Mouse (Mus musculus): ENCODE data around the gene Parp2. TPM values are rescaled to one million over a fixed set of nuclear protein-coding genes. Genes with fewer than 3 reads are reported as not detected.
A peak's percentile ranks its signal among the peaks of the same experiment; 100 is the strongest.

The Parp2 gene
- polyA plus RNA-seq (2014; fragmentation: Nextera tagmentation; extraction: Ambion mirVana): 76.7 and 77.5 TPM in 2 replicates

GRCm38 (mm10) chr14:50807487-50808072, at the start of gene Parp2, which contains the start of gene Ccnb1ip1:
TSS of gene Parp2 (plus strand) at chr14:50807841.
TSS of gene Ccnb1ip1 (minus strand) at chr14:50807732.
- Histone ChIP-seq H3K4me1 (replicated peaks; ENCODE audit: control insufficient read depth, insufficient read depth, low read length) (no peaks in the 10 kb centered on the region; the same call in 1 of the 2 replicates), H3K4me3 (ENCODE audit: low read depth, low read length) (peak within 1 kb of the TSS; percentile 68), H3K9me3 (ENCODE audit: control insufficient read depth, low read length) (no peaks in the 10 kb centered on the region), H3K27me3 (replicated peaks; ENCODE audit: control insufficient read depth, insufficient read depth, low read length) (no peaks in the 10 kb centered on the region), H3K27ac (ENCODE audit: low read depth, low read length) (peak within 1 kb of the TSS; percentile 82), H3K36me3 (ENCODE audit: control insufficient read depth, insufficient read depth, low read length) (no peaks in the 10 kb centered on the region), H3K4me2 (peak within 1 kb of the TSS; percentile 72), H3K9ac (ENCODE audit: low read depth, low read length) (peak within 1 kb of the TSS; percentile 81)
- ATAC-seq (replicated peaks; ENCODE audit: low FRiP score) (peak; percentile 100), DNase-seq (ENCODE audit: low spot score) (peak; percentile 97)
- under 1% methylated on average over 42 of the region's 42 CpGs for WGBS

DNA sequence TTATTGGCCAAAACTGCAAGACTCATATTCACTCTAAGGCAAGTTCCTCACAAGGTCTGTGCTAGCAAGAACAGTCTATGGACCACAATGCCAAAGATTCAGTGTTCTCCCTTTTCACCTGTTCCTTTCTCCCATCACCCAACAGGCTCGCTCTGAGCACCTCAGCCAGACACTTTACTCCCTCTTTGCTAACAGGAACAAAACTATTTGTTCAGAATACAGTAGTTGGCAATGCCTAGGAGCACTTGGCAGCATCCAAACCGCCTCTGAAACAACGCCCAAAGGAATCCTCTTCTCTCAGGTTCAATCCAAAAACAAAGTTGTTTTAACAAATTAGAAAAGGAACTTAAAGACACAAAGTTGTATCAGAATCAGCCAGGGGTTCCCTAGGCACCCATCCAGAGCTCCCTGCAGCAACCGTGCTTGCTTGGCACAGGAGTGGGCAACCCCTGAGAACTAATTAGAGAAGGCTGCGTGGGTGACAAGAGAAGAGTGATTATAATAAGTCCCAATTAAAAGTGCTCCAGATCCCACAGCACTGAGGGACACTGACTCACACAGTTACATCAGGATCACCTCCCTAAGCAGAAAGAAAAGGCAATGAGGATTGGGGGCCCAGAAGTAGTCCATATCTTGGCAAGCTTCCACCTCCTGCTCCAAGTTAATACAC, 49.1 kb upstream of the Parp2 start:
- no peaks in the 10 kb centered on the region for H3K9me3 ChIP-seq (ENCODE audit: control insufficient read depth, low read length)
- 70% methylated on average over 5 of the region's 5 CpGs for WGBS
- H3K4me2 ChIP-seq: no peak overlapping the region
- H3K27ac ChIP-seq (ENCODE audit: low read depth, low read length): no peak overlapping the region
- DNase-seq (ENCODE audit: low spot score) (no peak), ATAC-seq (replicated peaks; ENCODE audit: low FRiP score) (no peak)
- H3K27me3 ChIP-seq (replicated peaks; ENCODE audit: control insufficient read depth, insufficient read depth, low read length): no peaks in the 10 kb centered on the region
- no peak overlapping the region for H3K9ac ChIP-seq (ENCODE audit: low read depth, low read length)
- no peaks in the 10 kb centered on the region for H3K36me3 ChIP-seq (ENCODE audit: control insufficient read depth, insufficient read depth, low read length)
- H3K4me3 ChIP-seq (ENCODE audit: low read depth, low read length): no peak overlapping the region
- no peaks in the 10 kb centered on the region for H3K4me1 ChIP-seq (replicated peaks; ENCODE audit: control insufficient read depth, insufficient read depth, low read length)

GRCm38 (mm10) chr14:50765736-50766135, 41.9 kb upstream of the Parp2 start:
- DNase-seq (ENCODE audit: low spot score): no peak
- no peak overlapping the region for H3K27ac ChIP-seq (ENCODE audit: low read depth, low read length)
- H3K27me3 ChIP-seq (replicated peaks; ENCODE audit: control insufficient read depth, insufficient read depth, low read length): no peaks in the 10 kb centered on the region
- no peak for ATAC-seq (replicated peaks; ENCODE audit: low FRiP score)
- peaks cover 4% of the 10 kb centered on the region; the same call in 1 of the 2 replicates for H3K36me3 ChIP-seq (ENCODE audit: control insufficient read depth, insufficient read depth, low read length)
- H3K4me1 ChIP-seq (replicated peaks; ENCODE audit: control insufficient read depth, insufficient read depth, low read length): no peaks in the 10 kb centered on the region
- H3K4me2 ChIP-seq: no peak overlapping the region
- H3K9ac ChIP-seq (ENCODE audit: low read depth, low read length): no peak overlapping the region
- no peak overlapping the region for H3K4me3 ChIP-seq (ENCODE audit: low read depth, low read length)
- WGBS: 91% methylated on average over 6 of the region's 6 CpGs
- H3K9me3 ChIP-seq (ENCODE audit: control insufficient read depth, low read length): no peaks in the 10 kb centered on the region

DNA sequence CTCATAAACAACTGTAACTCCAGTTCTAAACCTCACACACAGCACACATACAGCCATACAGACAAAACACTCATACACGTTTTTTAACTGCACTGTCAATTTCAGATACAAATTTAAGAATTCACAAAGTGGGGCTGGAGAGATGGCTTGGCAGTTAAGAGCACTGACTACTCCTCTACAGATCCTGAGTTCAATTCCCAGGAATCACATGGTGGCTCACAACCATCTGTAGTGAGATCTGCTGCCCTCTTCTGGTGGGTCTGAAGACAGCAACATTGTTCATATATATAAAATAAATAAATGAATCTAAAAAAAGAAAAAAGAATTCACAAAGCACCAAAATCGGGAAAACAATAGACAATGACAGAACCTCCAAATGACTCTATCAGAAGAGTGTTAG, 36.3 kb upstream of the Parp2 start:
- DNase-seq (ENCODE audit: low spot score) (no peak), ATAC-seq (replicated peaks; ENCODE audit: low FRiP score) (no peak)
- Histone ChIP-seq H3K27ac (ENCODE audit: low read depth, low read length) (no peak overlapping the region), H3K4me3 (ENCODE audit: low read depth, low read length) (no peak overlapping the region), H3K27me3 (replicated peaks; ENCODE audit: control insufficient read depth, insufficient read depth, low read length) (no peaks in the 10 kb centered on the region), H3K4me2 (no peak overlapping the region), H3K9me3 (ENCODE audit: control insufficient read depth, low read length) (no peaks in the 10 kb centered on the region), H3K4me1 (replicated peaks; ENCODE audit: control insufficient read depth, insufficient read depth, low read length) (no peaks in the 10 kb centered on the region), H3K9ac (ENCODE audit: low read depth, low read length) (no peak overlapping the region), H3K36me3 (ENCODE audit: control insufficient read depth, insufficient read depth, low read length) (peaks cover 19% of the 10 kb centered on the region)
- 70% methylated on average over 2 of the region's 2 CpGs for WGBS

GRCm38 (mm10) chr14:50782166-50782565, 25.5 kb upstream of the Parp2 start:
- no peaks in the 10 kb centered on the region for H3K27me3 ChIP-seq (replicated peaks; ENCODE audit: control insufficient read depth, insufficient read depth, low read length)
- H3K4me1 ChIP-seq (replicated peaks; ENCODE audit: control insufficient read depth, insufficient read depth, low read length): peaks cover 5% of the 10 kb centered on the region; the same call in 1 of the 2 replicates
- no peak overlapping the region for H3K4me3 ChIP-seq (ENCODE audit: low read depth, low read length)
- DNase-seq (ENCODE audit: low spot score): no peak
- H3K4me2 ChIP-seq: no peak overlapping the region
- no peaks in the 10 kb centered on the region for H3K9me3 ChIP-seq (ENCODE audit: control insufficient read depth, low read length)
- WGBS: 76% methylated on average over 3 of the region's 3 CpGs
- peaks cover 12% of the 10 kb centered on the region for H3K36me3 ChIP-seq (ENCODE audit: control insufficient read depth, insufficient read depth, low read length)
- no peak for ATAC-seq (replicated peaks; ENCODE audit: low FRiP score)
- H3K9ac ChIP-seq (ENCODE audit: low read depth, low read length): no peak overlapping the region
- H3K27ac ChIP-seq (ENCODE audit: low read depth, low read length): no peak overlapping the region

DNA sequence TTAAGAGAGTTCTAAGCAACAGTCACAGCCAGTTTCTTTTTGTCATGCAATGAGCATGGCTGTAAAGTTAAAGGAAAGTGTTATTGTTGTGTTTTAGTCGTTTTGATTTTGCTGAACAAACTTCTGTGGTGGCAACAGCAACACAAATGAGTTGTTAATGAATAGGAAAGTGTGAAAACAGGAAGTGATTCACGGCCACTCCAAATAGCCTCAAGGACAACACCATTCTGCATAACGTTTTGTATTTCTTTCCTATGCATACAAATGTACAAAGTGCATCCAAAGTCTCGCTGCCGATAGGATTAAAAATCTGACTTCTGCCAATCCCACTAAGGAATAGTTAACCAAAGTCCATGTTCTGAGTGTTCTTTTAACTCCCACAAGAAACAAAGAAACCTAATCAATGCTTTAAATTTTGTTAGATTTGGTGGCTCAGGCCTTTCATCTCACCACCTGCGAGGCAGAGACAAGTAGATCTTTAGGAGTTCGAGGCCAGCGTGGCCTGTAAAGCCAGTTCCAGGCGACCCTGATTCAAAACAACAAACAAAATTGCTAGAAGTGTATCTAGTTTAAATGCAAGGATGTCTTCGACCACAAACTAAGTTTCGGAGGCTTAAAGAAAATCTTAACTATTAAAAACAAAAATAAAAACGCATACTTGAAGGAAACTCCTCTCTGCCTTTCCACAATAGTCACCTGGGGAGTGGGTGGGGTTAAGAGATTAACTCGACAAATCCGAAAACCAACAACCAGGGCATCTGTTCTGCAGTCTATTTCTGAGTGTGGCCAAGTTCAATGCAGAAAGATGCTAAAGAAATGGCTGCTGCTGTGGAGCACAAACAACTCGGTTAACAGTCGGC, 23.0 kb upstream of the Parp2 start:
- Histone ChIP-seq H3K4me1 (replicated peaks; ENCODE audit: control insufficient read depth, insufficient read depth, low read length) (peaks cover 5% of the 10 kb centered on the region; the same call in 1 of the 2 replicates), H3K9me3 (ENCODE audit: control insufficient read depth, low read length) (no peaks in the 10 kb centered on the region), H3K9ac (ENCODE audit: low read depth, low read length) (peak overlapping the region; percentile 75), H3K4me2 (peak overlapping the region; percentile 62), H3K4me3 (ENCODE audit: low read depth, low read length) (peak overlapping the region; percentile 87), H3K27me3 (replicated peaks; ENCODE audit: control insufficient read depth, insufficient read depth, low read length) (no peaks in the 10 kb centered on the region), H3K36me3 (ENCODE audit: control insufficient read depth, insufficient read depth, low read length) (peaks cover 5% of the 10 kb centered on the region; the same call in 1 of the 2 replicates), H3K27ac (ENCODE audit: low read depth, low read length) (no peak overlapping the region)
- peak; percentile 50 for ATAC-seq (replicated peaks; ENCODE audit: low FRiP score)
- no peak for DNase-seq (ENCODE audit: low spot score)
- 22% methylated on average over 16 of the region's 16 CpGs for WGBS

DNA sequence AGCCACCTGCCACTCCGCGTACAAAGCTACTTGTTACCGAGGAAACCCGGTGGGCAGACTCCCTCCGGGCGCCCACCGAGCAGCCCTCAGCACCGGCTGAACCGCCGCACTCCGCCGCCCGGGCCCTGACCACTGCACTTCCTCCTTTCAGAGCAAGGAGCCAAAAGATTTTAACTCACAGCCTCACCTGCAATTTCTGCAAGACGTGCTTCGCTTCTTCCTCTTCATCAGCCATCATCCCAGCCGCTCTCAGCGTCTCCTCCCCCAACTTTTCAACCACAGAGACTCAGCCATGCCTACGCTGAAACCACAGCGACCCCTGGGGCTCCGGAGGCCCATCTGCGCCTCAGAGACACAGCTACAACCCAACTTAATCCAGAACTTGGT, 22.4 kb upstream of the Parp2 start, which contains the start of gene Ttc5:
TSS of gene Ttc5 (minus strand) at position 269 of the 387 bp plus-strand sequence.
- Histone ChIP-seq H3K36me3 (ENCODE audit: control insufficient read depth, insufficient read depth, low read length) (peaks cover 5% of the 10 kb centered on the region; the same call in 1 of the 2 replicates), H3K27ac (ENCODE audit: low read depth, low read length) (no peak within 1 kb of the TSS), H3K4me3 (ENCODE audit: low read depth, low read length) (peak within 1 kb of the TSS; percentile 87), H3K9ac (ENCODE audit: low read depth, low read length) (peak within 1 kb of the TSS; percentile 75), H3K4me1 (replicated peaks; ENCODE audit: control insufficient read depth, insufficient read depth, low read length) (peaks cover 5% of the 10 kb centered on the region; the same call in 1 of the 2 replicates), H3K9me3 (ENCODE audit: control insufficient read depth, low read length) (no peaks in the 10 kb centered on the region), H3K27me3 (replicated peaks; ENCODE audit: control insufficient read depth, insufficient read depth, low read length) (no peaks in the 10 kb centered on the region), H3K4me2 (peak within 1 kb of the TSS; percentile 62)
- DNase-seq (ENCODE audit: low spot score) (peak; percentile 97), ATAC-seq (replicated peaks; ENCODE audit: low FRiP score) (peak; percentile 94)
- under 1% methylated on average over 21 of the region's 21 CpGs for WGBS

DNA sequence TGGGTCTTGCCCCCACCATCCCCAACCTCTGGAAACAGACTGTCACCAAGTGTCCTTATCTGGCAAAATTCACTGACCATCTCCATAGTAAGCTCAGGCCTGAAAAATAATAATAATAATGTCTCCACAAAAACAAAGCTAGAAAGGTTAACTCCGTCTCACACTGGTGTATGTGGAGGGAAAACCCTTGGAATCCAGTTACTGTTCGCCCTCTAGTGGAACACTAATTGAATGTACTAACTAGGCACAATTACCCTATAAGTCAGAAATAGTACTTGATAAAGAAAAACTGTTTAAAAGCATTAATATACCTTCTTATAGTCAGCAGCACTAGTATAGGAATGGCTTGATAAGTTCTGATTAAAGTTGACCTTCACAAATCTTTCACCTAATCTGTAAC, 19.5 kb upstream of the Parp2 start:
- DNase-seq (ENCODE audit: low spot score) (no peak), ATAC-seq (replicated peaks; ENCODE audit: low FRiP score) (no peak)
- WGBS: 12% methylated on average over 2 of the region's 2 CpGs
- Histone ChIP-seq H3K4me3 (ENCODE audit: low read depth, low read length) (no peak overlapping the region), H3K36me3 (ENCODE audit: control insufficient read depth, insufficient read depth, low read length) (no peaks in the 10 kb centered on the region), H3K9ac (ENCODE audit: low read depth, low read length) (no peak overlapping the region), H3K27me3 (replicated peaks; ENCODE audit: control insufficient read depth, insufficient read depth, low read length) (no peaks in the 10 kb centered on the region), H3K27ac (ENCODE audit: low read depth, low read length) (no peak overlapping the region), H3K4me1 (replicated peaks; ENCODE audit: control insufficient read depth, insufficient read depth, low read length) (peaks cover 5% of the 10 kb centered on the region; the same call in 1 of the 2 replicates), H3K9me3 (ENCODE audit: control insufficient read depth, low read length) (no peaks in the 10 kb centered on the region), H3K4me2 (no peak overlapping the region)

Data from liver, embryonic 11.5 days (tissue).